Mouse (Mus musculus) naive thymus-derived CD4-positive, alpha-beta T cell, adult 2 months (primary cell): ENCODE data around the gene Pld5.
A peak's percentile ranks its signal among the peaks of the same experiment; 100 is the strongest.

Experiments
- DNase-seq: peaks from one replicate; pipeline ENCODE4 v3.0.0-alpha.2; 2011; ENCODE audit warnings: low read depth

The Pld5 gene

GRCm38 (mm10) chr1:175950421-175950820 lies 324.7 kb downstream of the Pld5 start:
- no peak for DNase-seq

- no peak for DNase-seq
These were observed 328.3 kb downstream of the Pld5 start for GRCm38 (mm10) chr1:175946718-175947315.

GRCm38 (mm10) chr1:175943168-175943567 lies 331.9 kb downstream of the Pld5 start:
- no peak for DNase-seq

GRCm38 (mm10) chr1:175938731-175939130 lies 336.4 kb downstream of the Pld5 start:
- DNase-seq: no peak

GRCm38 (mm10) chr1:175936282-175936737 lies 338.8 kb downstream of the Pld5 start:
- DNase-seq: peak; percentile 47

- DNase-seq: no peak
These were observed 343.7 kb downstream of the Pld5 start for GRCm38 (mm10) chr1:175931391-175931790.

- DNase-seq: peak; percentile 73
These were observed 351.0 kb downstream of the Pld5 start for GRCm38 (mm10) chr1:175923848-175924787.

GRCm38 (mm10) chr1:175921091-175921490 lies 354.0 kb downstream of the Pld5 start:
- DNase-seq: no peak

GRCm38 (mm10) chr1:175920029-175920428 lies 355.1 kb downstream of the Pld5 start, which contains the start of gene Gm38100:
TSS of gene Gm38100 (plus strand) at chr1:175920329.
- DNase-seq: no peak

- no peak for DNase-seq
These were observed 361.3 kb downstream of the Pld5 start for GRCm38 (mm10) chr1:175913728-175914303.
